Mouse (Mus musculus): ENCODE results near the gene Pkp4. TPM values are rescaled to one million over a fixed set of nuclear protein-coding genes. Genes with fewer than 3 reads are reported as not detected.

The Pkp4 gene
- polyA plus RNA-seq, 1 experiment: 203 TPM

DNA sequence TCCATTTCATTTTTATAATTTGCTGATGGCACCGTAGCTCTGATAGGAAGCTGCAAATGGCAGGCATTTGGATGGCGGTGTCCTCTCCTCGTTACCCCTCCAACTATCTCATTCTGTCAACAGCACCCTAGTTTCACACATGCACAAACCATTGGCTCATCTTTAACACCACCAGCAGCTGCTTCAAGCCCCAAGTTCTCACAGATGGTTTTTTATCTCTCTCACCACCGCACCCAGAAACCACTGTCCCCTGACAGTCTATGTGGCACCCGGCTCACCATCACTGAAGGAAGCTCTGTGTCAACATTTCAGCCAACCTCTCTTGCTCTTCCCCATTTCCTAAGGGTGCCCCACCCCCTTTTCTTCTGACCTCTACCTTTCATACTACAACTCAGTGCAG lies 167.3 kb downstream of the Pkp4 start:
- no peak overlapping the region for H3K4me3 ChIP-seq (replicated peaks; ENCODE audit: insufficient read depth, low read depth, low read length)
- 95% methylated on average over 5 of the region's 5 CpGs for WGBS
- H3K27me3 ChIP-seq (ENCODE audit: control insufficient read depth, insufficient read depth, low read length): no peaks in the 10 kb centered on the region
- no peak for TF ChIP-seq CTCF (IDR thresholded peaks at IDR 0.05; ENCODE audit: borderline replicate concordance, insufficient read depth, low read depth, low read length)
- no peak for TF ChIP-seq POLR2A (IDR thresholded peaks at IDR 0.05; ENCODE audit: borderline replicate concordance, insufficient read depth, low read length)
- no peaks in the 10 kb centered on the region; the same call in 1 of the 2 replicates for H3K4me1 ChIP-seq (ENCODE audit: control insufficient read depth, insufficient read depth, low read length)
- no peak for DNase-seq
- no peak overlapping the region for H3K27ac ChIP-seq (ENCODE audit: insufficient read depth, low read length)

DNA sequence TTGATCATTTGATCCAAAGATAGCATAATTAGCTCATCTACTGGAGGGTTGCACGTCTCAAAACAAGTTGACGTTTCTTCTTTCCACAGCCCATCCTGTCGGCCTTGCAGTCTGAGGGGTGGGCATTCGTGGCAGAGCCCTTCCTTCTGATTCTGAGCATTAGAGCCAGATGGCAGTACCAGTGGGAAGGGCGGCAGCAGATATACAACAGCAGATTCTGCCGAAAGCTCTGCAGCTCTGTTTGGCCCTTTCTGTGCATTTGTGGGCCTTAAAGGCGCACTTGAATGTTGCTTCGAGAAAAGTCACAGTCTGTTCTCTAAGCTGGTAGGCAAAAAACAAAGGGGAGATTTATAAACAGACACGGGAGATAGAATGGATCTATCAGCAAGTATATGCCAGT lies 170.4 kb downstream of the Pkp4 start:
- no peak overlapping the region for H3K4me3 ChIP-seq (replicated peaks; ENCODE audit: insufficient read depth, low read depth, low read length)
- no peaks in the 10 kb centered on the region; the same call in 1 of the 2 replicates for H3K4me1 ChIP-seq (ENCODE audit: control insufficient read depth, insufficient read depth, low read length)
- no peak for DNase-seq
- no peaks in the 10 kb centered on the region for H3K27me3 ChIP-seq (ENCODE audit: control insufficient read depth, insufficient read depth, low read length)
- no peak overlapping the region; the same call in 1 of the 2 replicates for H3K27ac ChIP-seq (ENCODE audit: insufficient read depth, low read length)
- TF ChIP-seq POLR2A (IDR thresholded peaks at IDR 0.05; ENCODE audit: borderline replicate concordance, insufficient read depth, low read length): no peak
- TF ChIP-seq CTCF (IDR thresholded peaks at IDR 0.05; ENCODE audit: borderline replicate concordance, insufficient read depth, low read depth, low read length): no peak
- 68% methylated on average over 9 of the region's 9 CpGs for WGBS

DNA sequence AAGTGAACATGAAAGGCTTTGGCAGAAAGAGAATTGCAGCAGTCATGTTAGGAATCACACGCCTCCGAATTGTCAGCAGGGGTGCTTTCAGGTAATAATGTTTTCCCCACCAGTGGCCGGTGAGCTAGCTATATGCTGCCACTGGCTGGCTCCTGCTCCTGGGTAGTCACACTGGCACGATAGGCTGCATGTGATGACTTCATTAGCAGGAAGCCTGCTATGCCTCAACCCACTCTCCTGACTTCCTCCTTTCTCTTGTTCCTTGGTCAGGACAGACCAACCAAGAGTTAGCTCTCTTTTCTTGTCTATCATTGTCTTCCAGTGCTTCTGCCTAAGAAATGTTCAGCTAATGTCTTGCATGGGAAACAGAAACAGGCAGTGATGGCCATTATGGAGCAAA lies 171.9 kb downstream of the Pkp4 start:
- no peak for TF ChIP-seq CTCF (IDR thresholded peaks at IDR 0.05; ENCODE audit: borderline replicate concordance, insufficient read depth, low read depth, low read length)
- no peak for TF ChIP-seq POLR2A (IDR thresholded peaks at IDR 0.05; ENCODE audit: borderline replicate concordance, insufficient read depth, low read length)
- 27% methylated on average over 4 of the region's 4 CpGs for WGBS
- no peaks in the 10 kb centered on the region for H3K27me3 ChIP-seq (ENCODE audit: control insufficient read depth, insufficient read depth, low read length)
- no peak overlapping the region for H3K4me3 ChIP-seq (replicated peaks; ENCODE audit: insufficient read depth, low read depth, low read length)
- no peaks in the 10 kb centered on the region; the same call in 1 of the 2 replicates for H3K4me1 ChIP-seq (ENCODE audit: control insufficient read depth, insufficient read depth, low read length)
- H3K27ac ChIP-seq (ENCODE audit: insufficient read depth, low read length): no peak overlapping the region
- DNase-seq: peak in 1 of 2 experiments; percentile 7

DNA sequence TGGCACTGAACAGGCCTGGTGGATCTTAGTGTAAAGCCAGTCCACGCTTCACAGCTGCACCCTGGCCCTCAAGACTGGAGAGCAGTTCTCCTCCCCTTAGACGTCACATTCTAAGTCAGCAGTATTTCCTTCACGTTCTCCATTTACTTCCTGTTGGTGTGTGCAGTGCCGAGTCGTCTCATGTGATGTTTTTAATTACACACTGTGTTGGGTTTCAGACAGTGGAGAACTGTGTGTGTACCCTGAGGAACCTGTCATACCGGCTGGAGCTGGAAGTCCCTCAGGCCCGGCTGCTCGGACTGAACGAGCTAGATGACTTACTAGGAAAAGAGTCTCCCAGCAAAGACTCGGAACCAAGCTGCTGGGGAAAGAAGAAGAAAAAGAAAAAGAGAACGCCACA lies 177.9 kb downstream of the Pkp4 start:
- peak; percentile 34 to 37 for DNase-seq
- H3K27ac ChIP-seq (ENCODE audit: insufficient read depth, low read length): no peak overlapping the region
- H3K4me3 ChIP-seq (replicated peaks; ENCODE audit: insufficient read depth, low read depth, low read length): no peak overlapping the region
- TF ChIP-seq POLR2A (IDR thresholded peaks at IDR 0.05; ENCODE audit: borderline replicate concordance, insufficient read depth, low read length): no peak
- no peak for TF ChIP-seq CTCF (IDR thresholded peaks at IDR 0.05; ENCODE audit: borderline replicate concordance, insufficient read depth, low read depth, low read length)
- 34% methylated on average over 11 of the region's 11 CpGs for WGBS
- H3K27me3 ChIP-seq (ENCODE audit: control insufficient read depth, insufficient read depth, low read length): no peaks in the 10 kb centered on the region
- peaks cover 12% of the 10 kb centered on the region for H3K4me1 ChIP-seq (ENCODE audit: control insufficient read depth, insufficient read depth, low read length)

DNA sequence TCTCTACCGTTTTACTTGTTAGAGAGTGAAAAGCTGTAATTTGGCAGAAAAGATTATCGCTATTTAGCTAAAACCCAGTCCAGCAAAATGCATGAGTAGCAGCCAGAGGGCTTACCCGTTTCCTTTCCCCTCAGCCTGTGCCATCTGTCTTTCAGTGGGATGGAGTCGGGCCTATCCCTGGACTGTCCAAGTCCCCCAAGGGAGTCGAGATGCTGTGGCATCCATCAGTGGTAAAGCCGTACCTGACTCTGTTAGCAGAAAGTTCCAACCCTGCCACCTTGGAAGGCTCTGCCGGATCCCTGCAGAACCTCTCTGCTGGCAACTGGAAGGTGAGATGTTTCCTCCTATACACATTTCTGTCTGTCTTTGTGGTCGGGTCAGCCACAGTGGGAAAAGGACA lies 178.3 kb downstream of the Pkp4 start:
- H3K4me1 ChIP-seq (ENCODE audit: control insufficient read depth, insufficient read depth, low read length): peaks cover 12% of the 10 kb centered on the region
- no peaks in the 10 kb centered on the region for H3K27me3 ChIP-seq (ENCODE audit: control insufficient read depth, insufficient read depth, low read length)
- peak; percentile 56 to 74 for DNase-seq
- H3K4me3 ChIP-seq (replicated peaks; ENCODE audit: insufficient read depth, low read depth, low read length): no peak overlapping the region
- H3K27ac ChIP-seq (ENCODE audit: insufficient read depth, low read length): peak overlapping the region; percentile 22; the same call in 1 of the 2 replicates
- TF ChIP-seq CTCF (IDR thresholded peaks at IDR 0.05; ENCODE audit: borderline replicate concordance, insufficient read depth, low read depth, low read length): no peak
- no peak for TF ChIP-seq POLR2A (IDR thresholded peaks at IDR 0.05; ENCODE audit: borderline replicate concordance, insufficient read depth, low read length)
- 9% methylated on average over 8 of the region's 8 CpGs for WGBS

DNA sequence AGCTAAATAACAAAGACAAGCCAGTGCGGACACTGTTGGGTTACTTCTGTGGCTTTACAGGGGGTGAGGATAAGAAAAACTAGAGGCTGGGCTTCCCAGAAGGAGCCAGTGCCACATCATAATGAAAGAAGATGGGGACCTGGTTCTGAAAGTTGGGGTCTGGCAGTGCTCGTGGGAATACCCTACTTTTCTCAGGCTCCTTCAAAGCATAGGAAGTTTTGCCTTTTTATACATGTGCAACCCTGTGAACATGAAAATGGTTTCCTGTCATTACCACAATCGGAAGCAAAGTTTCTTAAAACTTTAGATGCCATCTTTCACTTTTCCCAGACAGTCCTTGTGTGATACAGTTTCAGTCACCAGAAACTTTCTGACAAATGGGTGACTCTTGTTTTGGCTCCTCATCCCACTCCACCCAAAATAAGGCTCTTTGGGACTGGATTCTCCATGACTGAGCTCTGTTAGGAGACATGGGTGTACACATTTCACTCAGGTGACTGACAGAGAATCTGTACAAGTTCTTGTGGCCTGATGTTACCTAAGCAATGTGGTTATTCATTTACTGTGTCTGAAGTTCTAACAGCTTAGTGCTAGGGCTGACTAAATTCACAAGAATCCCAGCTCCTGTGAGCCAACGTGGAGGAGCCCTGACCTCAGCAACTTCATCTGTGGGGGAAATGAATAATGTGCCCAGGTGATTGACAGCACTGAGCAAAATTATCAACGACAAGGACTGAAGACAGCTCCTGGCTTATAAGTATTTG lies 179.3 kb downstream of the Pkp4 start:
- Histone ChIP-seq H3K4me3 (replicated peaks; ENCODE audit: insufficient read depth, low read depth, low read length) (no peak overlapping the region), H3K27me3 (ENCODE audit: control insufficient read depth, insufficient read depth, low read length) (no peaks in the 10 kb centered on the region), H3K4me1 (ENCODE audit: control insufficient read depth, insufficient read depth, low read length) (peaks cover 16% of the 10 kb centered on the region), H3K27ac (ENCODE audit: insufficient read depth, low read length) (no peak overlapping the region)
- TF ChIP-seq CTCF (IDR thresholded peaks at IDR 0.05; ENCODE audit: borderline replicate concordance, insufficient read depth, low read depth, low read length) (no peak), POLR2A (IDR thresholded peaks at IDR 0.05; ENCODE audit: borderline replicate concordance, insufficient read depth, low read length) (no peak)
- WGBS: 90% methylated on average over 5 of the region's 5 CpGs
- no peak for DNase-seq

DNA sequence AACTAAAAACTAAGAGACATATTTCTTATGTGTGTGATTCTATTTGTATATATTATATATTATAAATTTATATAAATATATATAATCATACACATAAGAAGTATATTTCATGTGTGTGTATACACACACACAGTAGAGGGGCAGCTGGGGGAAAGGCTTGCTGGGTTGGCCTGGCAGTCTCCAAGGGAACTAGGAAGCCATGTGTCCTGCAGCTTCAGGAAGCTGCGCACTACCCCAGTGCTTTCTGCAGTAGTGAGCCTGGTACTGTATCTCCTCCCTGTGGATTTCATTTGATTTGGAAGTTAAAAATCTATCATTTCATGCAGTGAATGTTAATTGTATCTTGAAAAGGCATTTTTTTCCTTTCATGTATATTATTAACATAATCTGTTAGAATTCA lies 180.2 kb downstream of the Pkp4 start:
- H3K4me1 ChIP-seq (ENCODE audit: control insufficient read depth, insufficient read depth, low read length): peaks cover 24% of the 10 kb centered on the region
- DNase-seq: no peak
- no peaks in the 10 kb centered on the region for H3K27me3 ChIP-seq (ENCODE audit: control insufficient read depth, insufficient read depth, low read length)
- TF ChIP-seq CTCF (IDR thresholded peaks at IDR 0.05; ENCODE audit: borderline replicate concordance, insufficient read depth, low read depth, low read length) (no peak), POLR2A (IDR thresholded peaks at IDR 0.05; ENCODE audit: borderline replicate concordance, insufficient read depth, low read length) (no peak)
- H3K4me3 ChIP-seq (replicated peaks; ENCODE audit: insufficient read depth, low read depth, low read length): no peak overlapping the region
- WGBS: 89% methylated on average over 1 of the region's 1 CpGs
- H3K27ac ChIP-seq (ENCODE audit: insufficient read depth, low read length): no peak overlapping the region

DNA sequence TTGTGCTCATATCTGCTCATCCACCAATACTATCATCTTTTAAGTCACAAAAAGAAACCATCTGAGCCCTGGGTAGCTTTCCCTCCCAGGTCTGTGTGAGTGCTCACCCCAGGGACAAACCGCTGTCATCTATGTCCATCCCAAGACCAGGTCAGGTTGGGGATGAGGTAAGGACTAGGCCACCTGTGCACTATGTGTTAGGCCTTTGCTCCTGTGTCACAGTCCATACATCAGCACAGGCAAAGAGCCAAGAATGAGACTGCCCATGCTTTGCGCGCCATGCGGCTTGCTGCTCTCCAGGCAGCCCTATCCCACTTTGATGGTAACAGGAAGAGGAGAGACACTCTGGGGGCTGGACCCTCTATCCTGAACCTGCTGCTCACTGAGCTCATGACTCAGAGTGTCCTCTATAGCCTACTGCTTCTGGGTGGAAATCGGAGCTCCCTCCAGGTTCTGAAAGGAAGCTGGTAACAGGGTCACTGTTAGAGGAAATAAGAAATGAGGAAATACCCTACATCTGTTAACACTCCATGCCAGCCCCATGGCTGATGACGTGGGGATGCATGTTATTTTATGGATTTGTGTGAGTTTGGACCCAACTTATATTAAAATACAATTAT lies 182.1 kb downstream of the Pkp4 start:
- TF ChIP-seq CTCF (IDR thresholded peaks at IDR 0.05; ENCODE audit: borderline replicate concordance, insufficient read depth, low read depth, low read length): no peak
- no peak for TF ChIP-seq POLR2A (IDR thresholded peaks at IDR 0.05; ENCODE audit: borderline replicate concordance, insufficient read depth, low read length)
- no peak overlapping the region for H3K4me3 ChIP-seq (replicated peaks; ENCODE audit: insufficient read depth, low read depth, low read length)
- no peak overlapping the region for H3K27ac ChIP-seq (ENCODE audit: insufficient read depth, low read length)
- H3K27me3 ChIP-seq (ENCODE audit: control insufficient read depth, insufficient read depth, low read length): no peaks in the 10 kb centered on the region
- DNase-seq: no peak
- peaks cover 39% of the 10 kb centered on the region for H3K4me1 ChIP-seq (ENCODE audit: control insufficient read depth, insufficient read depth, low read length)
- WGBS: 89% methylated on average over 6 of the region's 6 CpGs
